Mouse (Mus musculus): ENCODE measurements around the gene Klhl10. TPM values are rescaled to one million over a fixed set of nuclear protein-coding genes. Genes with fewer than 3 reads are reported as not detected.

Klhl10 gene
- total and polyA plus RNA-seq, 3 experiments, result 0.98 to 2.2 TPM; not detected in 1

DNA sequence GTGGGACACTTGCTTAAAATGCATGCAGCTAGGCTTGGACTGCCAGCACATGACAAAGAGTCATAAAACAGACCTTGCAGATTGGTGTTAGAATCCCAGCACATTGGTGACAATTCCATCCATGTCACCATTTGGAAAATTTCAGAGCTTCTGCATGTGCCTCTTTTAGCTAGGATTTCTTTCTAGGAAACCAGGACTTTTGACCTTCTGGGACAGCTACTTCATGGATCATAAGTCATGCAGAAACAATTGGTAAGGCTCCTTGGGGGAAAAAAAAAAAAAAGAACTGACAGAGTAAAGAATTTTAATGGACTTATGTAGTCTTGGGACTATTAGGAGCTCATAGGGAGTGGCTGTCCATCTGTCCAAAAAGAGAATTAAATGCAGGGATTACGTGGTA, 3.8 kb upstream of the Klhl10 start:
- Histone ChIP-seq H3K4me1 (ENCODE audit: insufficient read depth, low read depth, low read length) (peaks cover 25% of the 10 kb centered on the region), H3K9me3 (replicated peaks) (no peaks in the 10 kb centered on the region), H3K27me3 (ENCODE audit: insufficient read depth, low read length) (peaks cover 7% of the 10 kb centered on the region; the same call in 1 of the 2 replicates), H3K36me3 (replicated peaks) (peaks cover 55% of the 10 kb centered on the region), H3K4me3 (ENCODE audit: low read depth, low read length) (no peak overlapping the region)
- ATAC-seq (ENCODE audit: extremely low read depth, insufficient number of reproducible peaks, low FRiP score, poor library complexity, severe bottlenecking) (no peak), DNase-seq (ENCODE audit: low spot score) (no peak)
- TF ChIP-seq GATA2 (IDR thresholded peaks at IDR 0.05; ENCODE audit: borderline replicate concordance, low read depth, low read length) (no peak), CTCF (IDR thresholded peaks at IDR 0.05; ENCODE audit: low read depth, low read length) (no peak), POLR2AphosphoS5 (IDR thresholded peaks at IDR 0.05; ENCODE audit: insufficient replicate concordance, low read depth, low read length) (no peak), GATA1 (IDR thresholded peaks at IDR 0.05; ENCODE audit: borderline replicate concordance, low read length) (no peak), TAL1 (conservative IDR thresholded peaks at IDR 0.05; ENCODE audit: low read depth, low read length) (no peak)

DNA sequence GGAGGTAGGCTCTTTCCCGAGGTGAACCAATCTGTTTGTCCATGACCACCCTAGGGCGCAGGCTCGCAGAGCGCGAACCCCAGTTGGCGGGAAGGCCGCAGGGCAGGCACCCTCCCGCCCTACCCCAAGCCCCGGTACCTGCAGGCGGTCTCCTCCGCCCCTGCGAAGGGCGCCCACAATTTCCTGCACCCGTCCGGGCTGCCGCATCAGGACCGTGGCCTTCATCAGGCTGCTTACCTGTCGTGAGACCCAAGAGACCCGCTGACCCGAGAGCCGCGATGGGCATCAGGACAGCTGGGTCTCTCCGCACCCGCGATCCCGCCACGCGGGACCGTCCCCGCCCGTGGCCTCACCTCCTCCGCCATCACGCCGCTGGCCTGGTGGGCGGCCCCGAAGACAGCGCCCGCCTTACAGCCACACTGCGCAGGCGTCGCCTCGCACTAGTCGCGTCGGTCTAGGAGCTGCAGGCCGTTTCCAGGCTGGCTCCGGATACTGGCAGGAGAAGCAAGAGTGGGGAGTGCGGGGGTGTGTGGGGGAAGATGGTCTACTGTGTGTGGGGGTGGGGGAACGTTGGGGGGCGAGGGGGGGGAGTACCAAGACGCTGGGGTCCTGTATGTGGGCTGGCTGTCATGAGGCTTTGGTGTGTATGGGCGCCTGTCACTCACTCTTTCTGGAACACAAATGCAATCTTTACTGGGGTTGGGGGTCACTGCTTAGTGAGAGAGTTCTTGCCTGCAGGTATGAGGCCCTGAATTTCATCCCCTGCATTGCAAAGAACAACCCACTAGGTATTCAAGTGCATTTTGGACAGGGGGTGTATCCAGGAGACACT, 810 bp upstream of the Klhl10 start:
- DNase-seq (ENCODE audit: low spot score), result peak; percentile 76
- Histone ChIP-seq H3K4me3 (ENCODE audit: low read depth, low read length) (peak overlapping the region; percentile 78), H3K9me3 (replicated peaks) (no peaks in the 10 kb centered on the region), H3K36me3 (replicated peaks) (peaks cover 33% of the 10 kb centered on the region), H3K27me3 (ENCODE audit: insufficient read depth, low read length) (0 out of 2 replicates have a peak, but pooled peaks cover 3% of the 10 kb centered on the region), H3K4me1 (ENCODE audit: insufficient read depth, low read depth, low read length) (peaks cover 20% of the 10 kb centered on the region)
- 0 out of 2 replicates have a peak, but pooled peaks have one; percentile 45 for ATAC-seq (ENCODE audit: extremely low read depth, insufficient number of reproducible peaks, low FRiP score, poor library complexity, severe bottlenecking)
- no peak for TF ChIP-seq GATA2 (IDR thresholded peaks at IDR 0.05; ENCODE audit: borderline replicate concordance, low read depth, low read length)
- TF ChIP-seq TAL1 (conservative IDR thresholded peaks at IDR 0.05; ENCODE audit: low read depth, low read length), result no peak

DNA sequence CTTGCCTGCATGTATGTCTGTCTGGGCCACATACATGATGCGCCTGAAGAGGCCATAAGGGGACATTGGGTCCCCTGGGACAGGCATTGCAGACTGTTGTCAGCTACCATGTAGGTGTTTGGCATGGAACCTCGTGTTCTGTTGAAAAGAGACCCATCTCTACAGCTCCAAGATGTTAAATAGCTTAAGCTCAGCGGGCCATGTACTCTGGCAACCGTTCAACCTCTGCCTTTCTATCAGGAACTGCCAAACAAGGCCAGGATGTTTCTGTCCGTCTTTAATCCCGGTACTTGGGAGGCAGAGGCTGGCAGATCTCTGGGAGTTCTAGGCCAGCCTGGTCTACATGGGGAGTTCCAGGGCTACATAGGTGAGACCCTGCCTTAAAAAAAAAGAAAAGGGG, 908 bp downstream of the Klhl10 start:
- ATAC-seq (ENCODE audit: extremely low read depth, insufficient number of reproducible peaks, low FRiP score, poor library complexity, severe bottlenecking) (no peak), DNase-seq (ENCODE audit: low spot score) (no peak)
- H3K4me3 ChIP-seq (ENCODE audit: low read depth, low read length), result no peak overlapping the region
- peaks cover 18% of the 10 kb centered on the region for H3K4me1 ChIP-seq (ENCODE audit: insufficient read depth, low read depth, low read length)
- H3K9me3 ChIP-seq (replicated peaks), result no peaks in the 10 kb centered on the region
- 0 out of 2 replicates have a peak, but pooled peaks cover 3% of the 10 kb centered on the region for H3K27me3 ChIP-seq (ENCODE audit: insufficient read depth, low read length)
- peaks cover 16% of the 10 kb centered on the region for H3K36me3 ChIP-seq (replicated peaks)
- TF ChIP-seq CTCF (IDR thresholded peaks at IDR 0.05; ENCODE audit: low read depth, low read length) (no peak), GATA2 (IDR thresholded peaks at IDR 0.05; ENCODE audit: borderline replicate concordance, low read depth, low read length) (no peak), TAL1 (conservative IDR thresholded peaks at IDR 0.05; ENCODE audit: low read depth, low read length) (no peak), POLR2AphosphoS5 (IDR thresholded peaks at IDR 0.05; ENCODE audit: insufficient replicate concordance, low read depth, low read length) (no peak), GATA1 (IDR thresholded peaks at IDR 0.05; ENCODE audit: borderline replicate concordance, low read length) (no peak)

DNA sequence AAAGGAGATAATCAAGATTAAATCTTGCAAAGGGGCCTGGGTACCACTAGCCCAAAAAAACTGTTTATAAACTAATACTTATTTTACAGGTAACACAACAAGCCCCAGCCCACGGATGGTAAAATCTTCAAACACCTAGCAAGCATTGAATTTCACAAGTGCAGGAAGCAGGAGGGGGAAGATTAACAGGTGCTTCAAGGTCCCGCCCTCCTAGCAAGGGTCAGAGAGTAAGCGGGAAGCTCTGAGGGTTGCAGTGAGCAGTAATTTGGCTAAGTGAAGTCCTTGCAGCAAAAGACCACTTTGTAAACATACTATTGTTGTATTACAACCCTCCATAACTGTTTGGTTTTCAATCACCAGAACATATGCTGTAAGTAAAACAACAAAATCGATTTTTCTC, 15.5 kb downstream of the Klhl10 start:
- no peaks in the 10 kb centered on the region for H3K9me3 ChIP-seq (replicated peaks)
- H3K4me1 ChIP-seq (ENCODE audit: insufficient read depth, low read depth, low read length), result peaks cover 4% of the 10 kb centered on the region; the same call in 1 of the 2 replicates
- no peaks in the 10 kb centered on the region for H3K27me3 ChIP-seq (ENCODE audit: insufficient read depth, low read length)
- H3K4me3 ChIP-seq (ENCODE audit: low read depth, low read length), result no peak overlapping the region
- peaks cover 57% of the 10 kb centered on the region for H3K36me3 ChIP-seq (replicated peaks)
- DNase-seq (ENCODE audit: low spot score) (no peak), ATAC-seq (ENCODE audit: extremely low read depth, insufficient number of reproducible peaks, low FRiP score, poor library complexity, severe bottlenecking) (no peak)
- TF ChIP-seq CTCF (IDR thresholded peaks at IDR 0.05; ENCODE audit: low read depth, low read length) (no peak), TAL1 (conservative IDR thresholded peaks at IDR 0.05; ENCODE audit: low read depth, low read length) (no peak), POLR2AphosphoS5 (IDR thresholded peaks at IDR 0.05; ENCODE audit: insufficient replicate concordance, low read depth, low read length) (no peak), GATA2 (IDR thresholded peaks at IDR 0.05; ENCODE audit: borderline replicate concordance, low read depth, low read length) (no peak), GATA1 (IDR thresholded peaks at IDR 0.05; ENCODE audit: borderline replicate concordance, low read length) (no peak)

DNA sequence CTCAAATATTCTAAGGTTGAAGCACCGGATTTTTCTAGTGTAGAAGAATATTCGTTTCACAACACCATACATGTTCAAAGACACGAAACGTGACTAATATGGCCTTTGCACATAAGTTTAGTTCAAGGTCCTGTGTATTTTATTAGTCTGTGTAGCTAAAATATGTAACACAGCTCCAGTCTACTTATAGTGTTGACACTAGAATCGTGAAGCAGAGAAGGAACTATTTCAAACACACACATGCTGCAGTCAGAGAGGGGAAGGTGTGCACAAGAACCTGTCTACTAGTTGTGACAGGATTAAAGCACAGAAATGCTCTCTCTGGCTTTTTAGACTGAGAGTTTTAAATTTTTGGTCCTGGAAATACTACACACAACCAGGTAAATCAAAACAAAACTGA, 16.0 kb downstream of the Klhl10 start:
- H3K36me3 ChIP-seq (replicated peaks), result peaks cover 62% of the 10 kb centered on the region
- ATAC-seq (ENCODE audit: extremely low read depth, insufficient number of reproducible peaks, low FRiP score, poor library complexity, severe bottlenecking), result no peak

DNA sequence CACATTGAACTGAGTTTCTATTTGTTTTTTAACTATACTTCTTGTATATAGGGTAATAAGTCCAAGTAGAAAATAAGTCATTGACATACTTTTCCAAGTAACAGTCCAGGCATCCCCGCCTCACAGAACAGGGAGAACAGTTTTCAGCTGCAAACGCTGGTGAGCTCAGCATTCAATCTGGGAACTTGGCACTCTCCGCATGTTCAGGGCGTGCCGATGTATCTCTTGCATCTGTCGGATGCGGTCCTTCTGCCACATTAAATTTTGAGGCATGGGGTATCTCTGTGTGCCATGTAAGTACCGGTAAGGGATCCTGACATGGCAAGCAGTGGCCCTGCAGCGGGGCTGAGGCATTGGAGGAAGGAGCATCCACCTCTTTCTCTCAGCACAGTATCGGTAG, 21.0 kb downstream of the Klhl10 start:
- no peaks in the 10 kb centered on the region for H3K9me3 ChIP-seq (replicated peaks)
- H3K4me3 ChIP-seq (ENCODE audit: low read depth, low read length), result no peak overlapping the region
- H3K27me3 ChIP-seq (ENCODE audit: insufficient read depth, low read length), result no peaks in the 10 kb centered on the region
- ATAC-seq (ENCODE audit: extremely low read depth, insufficient number of reproducible peaks, low FRiP score, poor library complexity, severe bottlenecking) (no peak), DNase-seq (ENCODE audit: low spot score) (no peak)
- TF ChIP-seq TAL1 (conservative IDR thresholded peaks at IDR 0.05; ENCODE audit: low read depth, low read length) (no peak), GATA1 (IDR thresholded peaks at IDR 0.05; ENCODE audit: borderline replicate concordance, low read length) (no peak), GATA2 (IDR thresholded peaks at IDR 0.05; ENCODE audit: borderline replicate concordance, low read depth, low read length) (no peak), POLR2AphosphoS5 (IDR thresholded peaks at IDR 0.05; ENCODE audit: insufficient replicate concordance, low read depth, low read length) (no peak), CTCF (IDR thresholded peaks at IDR 0.05; ENCODE audit: low read depth, low read length) (no peak)
- peaks cover 43% of the 10 kb centered on the region for H3K4me1 ChIP-seq (ENCODE audit: insufficient read depth, low read depth, low read length)
- H3K36me3 ChIP-seq (replicated peaks), result peaks cover 66% of the 10 kb centered on the region

More for the DNA sequence above, 16.0 kb downstream of the Klhl10 start:
- H3K9me3 ChIP-seq (replicated peaks), result no peaks in the 10 kb centered on the region
- no peak for TF ChIP-seq POLR2AphosphoS5 (IDR thresholded peaks at IDR 0.05; ENCODE audit: insufficient replicate concordance, low read depth, low read length)
- TF ChIP-seq TAL1 (conservative IDR thresholded peaks at IDR 0.05; ENCODE audit: low read depth, low read length), result no peak
- TF ChIP-seq GATA2 (IDR thresholded peaks at IDR 0.05; ENCODE audit: borderline replicate concordance, low read depth, low read length), result no peak
- TF ChIP-seq GATA1 (IDR thresholded peaks at IDR 0.05; ENCODE audit: borderline replicate concordance, low read length), result no peak
- TF ChIP-seq CTCF (IDR thresholded peaks at IDR 0.05; ENCODE audit: low read depth, low read length), result no peak
- DNase-seq (ENCODE audit: low spot score), result no peak
- no peaks in the 10 kb centered on the region for H3K27me3 ChIP-seq (ENCODE audit: insufficient read depth, low read length)
- no peak overlapping the region for H3K4me3 ChIP-seq (ENCODE audit: low read depth, low read length)
- peaks cover 5% of the 10 kb centered on the region for H3K4me1 ChIP-seq (ENCODE audit: insufficient read depth, low read depth, low read length)
